Mouse (Mus musculus) MEL-GATA-1-ER (cell line): ENCODE results near the gene Ing5.
"Not testable (repeated sequence)": the region's sequence is repeated elsewhere in the genome, so short reads cannot be mapped to it uniquely, and the experiment has no call there.

Source experiments
- DNase-seq: peaks from one replicate; pipeline ENCODE4 v3.0.0-alpha.2; 2012; ENCODE audit warnings: low read depth; ENCODE audit errors: extremely low read depth

Gene Ing5

GRCm38 (mm10) chr1:93859619-93860018, 55.9 kb downstream of the Ing5 start:
- DNase-seq, result no peak

- not testable (repeated sequence) for DNase-seq
These were observed 57.3 kb downstream of the Ing5 start, which contains the start of gene Gal3st2 for GRCm38 (mm10) chr1:93861048-93861447. Gene Gal3st2, plus strand, starts transcription at chr1:93861306.
